Mouse (Mus musculus) cortical plate, adult 2 months (tissue): ENCODE data around the gene Nsl1. TPM values are rescaled to one million over a fixed set of nuclear protein-coding genes. Genes with fewer than 3 reads are reported as not detected.
"Not testable (repeated sequence)": the region's sequence is repeated elsewhere in the genome, so short reads cannot be mapped to it uniquely, and the experiment has no call there.

ENCODE experiments used
- H3K27ac ChIP-seq: fragments of 200-500 bp; 2 replicates; pipeline ENCODE4 v1.5.1; 2012; ENCODE audit warnings: low read length, control low read depth, inconsistent platforms; ENCODE audit not compliant: insufficient read depth
- H3K4me1 ChIP-seq: fragments of 200-500 bp; 2 replicates; pipeline ENCODE4 v1.6.1; 2011; ENCODE audit warnings: low read length; ENCODE audit not compliant: control insufficient read depth, insufficient read depth
- H3K4me3 ChIP-seq: fragments of 200-500 bp; 2 replicates; pipeline ENCODE4 v1.5.1; 2011; ENCODE audit warnings: mild to moderate bottlenecking, low read length, control low read depth; ENCODE audit not compliant: insufficient read depth
- CTCF ChIP-seq: fragments of 200-500 bp; IDR thresholded peaks from 2 replicates; pipeline ENCODE4 v1.5.1; 2011; ENCODE audit warnings: mild to moderate bottlenecking, control low read depth, low read length; ENCODE audit not compliant: insufficient read depth; ENCODE audit errors: extremely low read depth
- POLR2A ChIP-seq: fragments of 200-500 bp; IDR thresholded peaks from 2 replicates; pipeline ENCODE4 v1.6.1; 2011; ENCODE audit warnings: mild to moderate bottlenecking, low read length, control low read depth; ENCODE audit not compliant: insufficient read depth; ENCODE audit errors: extremely low read depth
- polyA plus RNA-seq: library from polyadenylated mRNA; depleted of rRNA; stranded (reverse); fragments of >200 nt; gene quantifications from 2 replicates; pipeline ENCODE4 v1.2.3, GENCODE M21; 2012

Nsl1 gene
- polyA plus RNA-seq, 1 experiment = 0.52 TPM

- TF ChIP-seq CTCF (no peak), POLR2A (no peak)
- Histone ChIP-seq H3K4me1 (no peaks in the 10 kb centered on the region), H3K27ac (no peak overlapping the region), H3K4me3 (no peak overlapping the region)
Observed at GRCm38 (mm10) chr1:191030182-191030581, 32.6 kb upstream of the Nsl1 start.

GRCm38 (mm10) chr1:191030922-191031425 is 31.8 kb upstream of the Nsl1 start:
- not testable (repeated sequence) for H3K4me3 ChIP-seq, H3K4me1 ChIP-seq, H3K27ac ChIP-seq

GRCm38 (mm10) chr1:191035649-191036048 is 27.2 kb upstream of the Nsl1 start:
- no peak overlapping the region for H3K27ac ChIP-seq
- H3K4me1 ChIP-seq = peaks cover 2% of the 10 kb centered on the region; the same call in 1 of the 2 replicates
- TF ChIP-seq CTCF = no peak
- no peak for TF ChIP-seq POLR2A
- H3K4me3 ChIP-seq = no peak overlapping the region

GRCm38 (mm10) chr1:191036554-191037334 is 26.1 kb upstream of the Nsl1 start, which contains the start of gene Spata45:
Spata45 (plus strand) TSS chr1:191036639.
- Histone ChIP-seq H3K4me3 (no peak within 1 kb of the TSS), H3K4me1 (peaks cover 2% of the 10 kb centered on the region; the same call in 1 of the 2 replicates), H3K27ac (no peak within 1 kb of the TSS)
- TF ChIP-seq POLR2A (no peak), CTCF (no peak)

GRCm38 (mm10) chr1:191037999-191038398 is 24.8 kb upstream of the Nsl1 start:
- Histone ChIP-seq H3K4me1 (peaks cover 2% of the 10 kb centered on the region; the same call in 1 of the 2 replicates), H3K4me3 (no peak overlapping the region), H3K27ac (no peak overlapping the region)
- TF ChIP-seq CTCF (no peak), POLR2A (no peak)

GRCm38 (mm10) chr1:191041352-191041751 is 21.5 kb upstream of the Nsl1 start:
- Histone ChIP-seq H3K4me3 (no peak overlapping the region), H3K27ac (no peak overlapping the region), H3K4me1 (no peaks in the 10 kb centered on the region)
- TF ChIP-seq CTCF (no peak), POLR2A (no peak)

GRCm38 (mm10) chr1:191042106-191042505 is 20.7 kb upstream of the Nsl1 start:
- Histone ChIP-seq H3K4me1 (no peaks in the 10 kb centered on the region), H3K27ac (no peak overlapping the region), H3K4me3 (no peak overlapping the region)
- TF ChIP-seq CTCF (no peak), POLR2A (no peak)

- no peak overlapping the region for H3K4me3 ChIP-seq
- H3K27ac ChIP-seq = no peak overlapping the region
- TF ChIP-seq POLR2A (no peak), CTCF (no peak)
- no peaks in the 10 kb centered on the region for H3K4me1 ChIP-seq
Observed at GRCm38 (mm10) chr1:191042688-191043087, 20.1 kb upstream of the Nsl1 start.

GRCm38 (mm10) chr1:191045264-191045663 is 17.5 kb upstream of the Nsl1 start:
- Histone ChIP-seq H3K4me3 (no peak overlapping the region), H3K4me1 (no peaks in the 10 kb centered on the region), H3K27ac (no peak overlapping the region)
- TF ChIP-seq POLR2A (no peak), CTCF (no peak)

- Histone ChIP-seq H3K4me1 (no peaks in the 10 kb centered on the region), H3K27ac (no peak overlapping the region)
- TF ChIP-seq CTCF (no peak), POLR2A (no peak)
Observed at GRCm38 (mm10) chr1:191046231-191046824, 16.5 kb upstream of the Nsl1 start.

More at GRCm38 (mm10) chr1:191046231-191046824, 16.5 kb upstream of the Nsl1 start:
- no peak overlapping the region for H3K4me3 ChIP-seq
